In genomic region chr7:137068796-137069195, GRCm38 (mm10) we compare ENCODE assay signal across 25 mouse cellular contexts.
DNase-seq lines count a peak whose midpoint lies in the region; ATAC-seq and TF ChIP-seq lines count a peak whose summit lies in the region.
"Had no signal": no experiment of that assay in that cellular context is flagged by ENCODE, and none has a peak within 500 bp of the region (broad histone marks: within the 10 kb centered on the region; RNA-seq: fewer than 3 reads in every experiment).

No protein-coding gene starts in this region.

- WGBS in liver, adult 2 months = 61% methylated on average over 5 of the region's 5 CpGs

- TF ChIP-seq POLR2A in liver, adult 2 months (IDR thresholded peaks at IDR 0.05; ENCODE audit: extremely low read depth, insufficient read depth, low read length) = no peak

- H3K4me1 ChIP-seq in liver, adult 2 months (ENCODE audit: control insufficient read depth, insufficient read depth, low read length) = no peaks in the 10 kb centered on the region
- H3K4me1 ChIP-seq: liver, embryonic 13.5 days had no signal

- H3K4me3 ChIP-seq in gastrocnemius, adult 2 months = no peak overlapping the region
- H3K4me3 ChIP-seq in liver, adult 2 months (ENCODE audit: insufficient read depth, low read depth, low read length) = no peak overlapping the region
- H3K4me3 ChIP-seq: heart, embryonic 13.5 days; hindbrain, embryonic 12.5 days; left cerebral cortex, adult 2 months; liver, embryonic 13.5 days; midbrain, embryonic 10.5 days; neural tube, embryonic 13.5 days; stomach, embryonic 15.5 days had no signal

- intact Hi-C loops in gastrocnemius, adult 2 months (cut with DNase I) = no loop called here
- intact Hi-C loops in heart, postnatal 14 days (cut with DNase I) = loop anchor here (10.0 kb wide), 1 partner anchor 246 kb away; the partner anchor contains the start of gene Ebf3

- no peak overlapping the region for H3K27ac ChIP-seq in gastrocnemius, adult 2 months
- H3K27ac ChIP-seq in liver, adult 2 months (replicated peaks; ENCODE audit: insufficient read depth, low read depth, low read length) = no peak overlapping the region
- H3K27ac ChIP-seq: heart, embryonic 13.5 days; hindbrain, embryonic 12.5 days; left cerebral cortex, adult 2 months; liver, embryonic 13.5 days; midbrain, embryonic 10.5 days; neural tube, embryonic 13.5 days; stomach, embryonic 15.5 days had no signal

- no peaks in the 10 kb centered on the region for H3K36me3 ChIP-seq in liver, adult 2 months (ENCODE audit: control insufficient read depth, insufficient read depth, low read length)
- H3K36me3 ChIP-seq: G1E; heart, embryonic 13.5 days; hindbrain, embryonic 12.5 days; liver, embryonic 13.5 days; midbrain, embryonic 10.5 days; neural tube, embryonic 13.5 days; stomach, embryonic 15.5 days had no signal

- no peaks in the 10 kb centered on the region for H3K79me2 ChIP-seq in liver, adult 2 months (ENCODE audit: control insufficient read depth, insufficient read depth, low read length)

- H3K9ac ChIP-seq in liver, adult 2 months (ENCODE audit: low read depth, low read length) = no peak overlapping the region
- H3K9ac ChIP-seq: heart, embryonic 13.5 days; hindbrain, embryonic 12.5 days; liver, embryonic 13.5 days; lung, embryonic 14.5 days; neural tube, embryonic 13.5 days; stomach, embryonic 15.5 days had no signal

- DNase-seq in gastrocnemius, adult 2 months = peak; percentile 38
- DNase-seq in gastrocnemius, postnatal 25 days = no peak
- peak; percentile 88 for DNase-seq in liver, adult 2 months (ENCODE audit: extremely low read depth, low read depth, low spot score)
- DNase-seq in liver = no peak
- peak; percentile 70 for DNase-seq in adrenal gland, postnatal 10 days
- peak; percentile 26 to 52 for DNase-seq in heart, postnatal 14 days
- no peak for DNase-seq in right cerebral cortex, adult 2 months (ENCODE audit: low spot score in 2 of 2)
- DNase-seq: cerebellum, adult 18-20 months; gastrocnemius, postnatal 10 days; kidney, postnatal 36 days; layer of hippocampus, adult 9-11 months; liver, embryonic 13.5 days; lung, embryonic 14.5 days; lung, postnatal 4 days; right cerebral cortex, postnatal 14 days; thymus, adult 18-20 months had no signal

- no peaks in the 10 kb centered on the region for H3K27me3 ChIP-seq in liver, adult 2 months (ENCODE audit: control insufficient read depth, insufficient read depth, low read length)
- H3K27me3 ChIP-seq: hindbrain, embryonic 12.5 days; liver, embryonic 13.5 days; stomach, embryonic 15.5 days had no signal

- no peak for ATAC-seq in erythroid progenitor cell, adult 5-6 weeks (replicated peaks; ENCODE audit: low FRiP score, poor library complexity, severe bottlenecking)
- ATAC-seq: inflammation-experienced regulatory T-cells, adult 6 months had no signal

- no peak for TF ChIP-seq CTCF in gastrocnemius, adult 2 months (IDR thresholded peaks at IDR 0.05)
- no peak for TF ChIP-seq CTCF in liver, adult 2 months (IDR thresholded peaks at IDR 0.05; ENCODE audit: low read depth, low read length)

Comparison
In these comparisons a context has a peak if more than half of its experiments do, and no peak if none do; other contexts are left out.
1. DNase-seq: peak in gastrocnemius, adult 2 months (single experiment), liver, adult 2 months (single experiment), adrenal gland, postnatal 10 days (single experiment) and heart, postnatal 14 days (2 of 2); none in gastrocnemius, postnatal 25 days (single experiment), liver (single experiment) and right cerebral cortex, adult 2 months (0 of 2).